Mouse (Mus musculus) E14TG2a.4 (cell line): Measurements from ENCODE around the gene Gclc.

Source experiments
- CTCF ChIP-seq: conservative IDR thresholded peaks from 2 replicates; pipeline ENCODE4 v1.5.1; 2014; ENCODE audit warnings: low read length
- NANOG ChIP-seq: IDR thresholded peaks from 2 replicates; pipeline ENCODE4 v1.6.1; 2014; ENCODE audit warnings: borderline replicate concordance, low read length, mixed read lengths
- POU5F1 ChIP-seq: IDR thresholded peaks from 2 replicates; pipeline ENCODE4 v1.6.1; 2014; ENCODE audit warnings: low read length, borderline replicate concordance

DNA sequence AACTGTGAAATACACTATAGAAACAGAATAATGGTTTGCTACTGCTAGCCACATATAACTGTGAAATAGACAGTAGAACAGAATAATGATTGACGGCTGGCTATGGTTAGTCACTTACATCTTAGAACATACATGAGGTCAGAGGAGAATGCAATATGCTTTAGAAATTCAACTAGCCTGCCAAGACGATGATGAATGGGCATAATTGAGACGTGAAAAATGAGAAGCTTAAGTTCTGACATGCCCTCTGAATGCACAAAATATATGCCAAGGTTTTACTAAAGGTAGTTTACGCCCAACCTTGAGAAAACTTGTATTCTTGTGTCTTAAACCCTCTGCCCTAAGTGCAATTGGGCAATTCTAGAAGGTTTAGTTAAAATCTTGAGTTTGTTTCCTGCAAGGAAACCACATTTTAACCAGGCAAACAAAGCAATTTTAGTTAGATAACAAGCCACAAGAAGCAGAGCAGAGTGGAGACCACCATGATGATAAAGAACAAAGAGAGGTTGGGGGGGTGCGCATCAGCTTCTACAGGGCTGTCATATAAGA is 43.2 kb upstream of the Gclc start:
- TF ChIP-seq CTCF (no peak), NANOG (no peak), POU5F1 (no peak)
